Mouse (Mus musculus): ENCODE measurements around the gene Kyat1.

DNA sequence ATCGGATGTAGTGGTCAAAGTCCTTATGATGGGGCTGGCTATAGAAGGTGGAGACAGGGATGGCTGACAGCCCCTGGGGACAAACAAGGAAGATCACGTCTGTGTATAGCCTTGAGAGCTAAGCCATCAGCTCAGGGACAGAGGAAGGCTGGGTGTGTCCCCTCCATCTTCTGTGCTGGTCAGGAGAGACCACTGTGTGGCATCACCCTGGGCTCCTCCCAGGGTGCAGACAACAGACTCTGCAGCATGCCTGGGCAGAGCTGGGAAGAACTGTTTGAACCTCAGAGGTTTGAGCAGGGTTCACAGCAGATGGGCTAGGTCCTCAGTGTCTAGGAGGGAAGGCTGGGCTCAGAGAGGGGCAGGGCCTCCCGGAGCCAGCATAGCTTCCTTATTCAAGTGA lies 20.0 kb downstream of the Kyat1 start:
- TF ChIP-seq POLR2A (IDR thresholded peaks at IDR 0.05; ENCODE audit: borderline replicate concordance, insufficient read depth, low read length) (no peak), CTCF (IDR thresholded peaks at IDR 0.05; ENCODE audit: borderline replicate concordance, insufficient read depth, low read depth, low read length) (no peak)
